Mouse (Mus musculus) kidney, adult 18-20 months (tissue): ENCODE results near the gene Stk10.
A peak's percentile ranks its signal among the peaks of the same experiment; 100 is the strongest.

Source experiments
- DNase-seq: peaks from one replicate; pipeline ENCODE4 v3.0.0; 2021

Gene Stk10

DNA sequence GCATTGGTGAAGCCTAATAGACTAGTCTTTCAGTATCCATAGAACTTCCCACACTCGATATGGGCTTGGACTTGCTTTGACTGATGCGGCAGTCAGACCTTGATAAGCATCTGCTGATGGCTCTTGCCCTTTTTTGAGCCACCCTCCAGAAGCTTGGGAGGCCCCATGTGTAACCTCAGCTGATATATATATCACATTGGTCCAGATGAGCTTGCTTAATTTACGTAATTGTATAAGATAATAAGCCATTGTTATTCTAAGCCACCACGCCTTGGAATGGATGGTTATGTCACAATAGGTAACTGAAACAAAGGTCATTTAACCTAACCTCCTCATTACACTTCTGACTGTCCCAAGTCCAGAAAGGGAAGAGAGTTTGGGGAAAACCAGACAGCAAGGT is 107.5 kb downstream of the Stk10 start:
- DNase-seq, result no peak

DNA sequence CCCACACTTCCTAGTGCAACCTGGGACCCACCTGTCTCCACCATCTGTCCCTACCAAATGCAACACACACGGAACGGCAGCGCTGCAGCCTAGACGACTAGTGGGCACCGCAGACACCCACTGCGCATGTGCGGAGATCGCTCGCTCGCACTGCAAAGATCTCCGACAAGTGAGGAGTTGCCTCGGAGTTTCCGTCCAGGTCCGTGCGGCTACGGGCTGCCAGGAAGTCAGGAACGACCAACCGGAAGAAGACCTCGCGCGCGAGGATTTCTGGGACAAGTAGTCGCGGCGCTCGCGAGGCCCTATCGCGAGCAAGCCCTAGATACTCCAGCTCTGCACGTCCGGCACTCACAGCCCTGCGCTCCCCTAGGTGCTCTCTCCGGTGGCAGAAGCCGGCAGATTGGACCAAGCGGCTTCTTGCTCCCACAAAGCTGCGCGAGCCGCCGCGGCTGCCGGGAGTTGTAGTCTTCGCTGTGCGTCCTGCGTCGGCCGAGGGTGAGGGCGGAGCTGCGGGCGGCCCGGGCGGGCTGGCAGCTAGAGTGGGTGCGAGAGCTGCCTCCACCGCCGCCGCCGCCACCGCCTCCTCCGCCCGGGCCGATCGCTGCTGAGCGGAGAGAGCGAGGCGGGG is 109.3 kb downstream of the Stk10 start, which contains the start of gene Fbxw11:
TSS of gene Fbxw11 (plus strand) at position 476 of the 628 bp plus-strand sequence.
- peak; percentile 94 for DNase-seq

DNA sequence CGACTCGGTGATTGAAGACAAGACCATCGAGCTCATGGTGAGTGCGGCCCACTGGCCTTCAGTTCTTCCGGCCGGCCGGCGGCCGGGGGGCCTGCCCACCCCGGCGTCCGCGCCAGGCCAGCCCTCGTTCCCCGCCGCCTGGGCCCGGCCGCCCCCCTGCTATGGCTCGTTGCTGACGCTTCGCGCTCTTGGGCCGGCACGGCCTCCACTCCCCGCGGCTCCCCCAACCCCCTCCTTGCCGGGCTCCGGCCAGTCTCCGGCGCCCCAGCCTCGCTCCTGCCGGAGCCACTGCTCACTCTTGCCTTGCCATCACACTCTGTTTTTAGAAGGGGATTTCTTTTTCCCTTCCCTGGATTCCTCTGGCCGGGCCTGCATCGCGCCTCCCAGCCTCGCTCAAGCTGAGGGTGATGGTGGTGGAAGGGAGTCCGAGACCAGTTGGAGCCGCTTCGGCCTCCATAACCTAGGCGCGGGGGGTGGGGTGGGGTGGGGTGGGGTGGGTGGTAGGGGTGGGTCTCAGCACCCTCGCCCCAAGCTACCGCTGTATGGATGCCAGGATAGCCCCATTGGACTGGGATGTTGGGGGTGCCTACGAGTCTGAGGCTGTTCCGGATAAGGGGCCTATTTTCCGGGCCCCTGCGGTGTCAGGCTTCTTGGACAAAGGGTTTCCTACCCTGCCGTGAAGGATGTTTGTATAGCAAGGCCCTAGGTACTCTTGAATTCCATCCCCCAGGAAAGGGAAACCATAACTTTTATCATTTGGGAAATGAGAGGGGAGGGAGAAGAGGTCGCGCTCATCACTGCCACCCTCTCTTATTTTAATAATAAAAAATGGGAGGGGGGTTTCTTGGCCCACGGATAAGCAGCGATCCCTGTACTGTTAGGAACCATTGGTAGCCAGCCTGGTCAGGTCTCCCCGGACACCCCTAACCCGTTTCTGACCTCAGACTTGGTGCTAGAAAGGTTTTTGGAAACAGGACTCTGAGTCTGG is 110.1 kb downstream of the Stk10 start:
- DNase-seq, result no peak

DNA sequence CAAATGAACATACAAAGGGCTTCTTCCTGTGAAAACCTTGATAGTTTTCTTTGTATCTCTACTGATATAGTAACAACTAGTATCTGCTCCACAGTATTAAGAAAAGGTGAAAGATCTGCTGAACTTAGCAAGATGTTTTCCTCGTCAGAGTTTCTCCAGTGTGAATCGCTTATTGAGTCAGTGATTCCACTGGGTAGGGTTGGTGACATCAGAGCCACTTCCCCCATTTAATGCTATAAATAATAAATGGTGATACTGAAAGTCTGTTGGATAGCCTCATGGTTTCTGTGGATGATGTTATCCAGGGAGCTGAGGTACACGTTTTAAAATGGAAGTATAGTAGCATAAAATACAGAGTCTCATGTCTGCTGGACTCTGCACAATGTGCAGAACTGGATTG is 110.9 kb downstream of the Stk10 start:
- DNase-seq, result no peak

DNA sequence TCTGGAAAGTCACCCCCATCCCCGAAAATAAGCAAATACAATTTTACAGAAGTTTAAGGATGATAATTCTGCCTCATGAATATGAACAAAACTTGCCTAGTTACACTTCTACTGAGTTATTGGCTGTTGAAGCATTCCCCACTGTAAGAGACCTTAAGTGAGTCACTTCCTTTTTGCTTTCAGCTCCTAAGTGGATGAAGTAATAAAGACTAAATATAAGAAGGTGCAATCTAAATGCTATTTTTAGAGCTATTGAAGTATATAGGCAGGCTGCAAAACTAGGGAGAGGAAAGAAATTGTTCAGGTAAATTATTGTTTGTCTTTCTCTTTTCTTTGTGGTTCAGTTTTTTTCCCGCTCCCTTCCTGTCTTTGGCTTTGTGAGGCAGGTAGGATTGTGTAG is 114.2 kb downstream of the Stk10 start:
- DNase-seq, result no peak

DNA sequence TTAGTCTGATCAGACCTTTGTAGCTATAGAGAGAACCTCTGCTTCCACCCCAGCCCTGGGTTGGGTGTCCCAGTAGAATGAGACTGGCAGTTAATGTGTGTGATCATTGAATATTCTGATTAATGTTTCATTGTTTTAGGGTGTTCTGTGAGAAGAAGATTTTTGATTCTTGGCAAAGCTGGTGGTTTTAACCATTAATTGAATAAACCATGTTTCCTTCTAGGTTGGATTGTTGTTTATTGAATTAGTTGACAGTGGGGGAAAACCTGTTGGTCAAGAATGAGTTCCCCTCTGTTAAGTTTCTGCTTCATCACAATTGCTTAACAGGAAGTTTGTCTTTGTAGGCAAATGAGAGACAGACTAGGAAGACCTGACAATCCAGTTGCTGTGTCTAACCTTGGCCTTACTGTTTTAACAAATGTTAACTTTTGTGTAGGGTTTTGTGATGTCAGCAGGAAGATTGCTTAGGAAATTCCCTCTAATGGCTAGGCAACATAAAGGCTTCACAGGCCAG is 117.2 kb downstream of the Stk10 start:
- DNase-seq, result no peak

DNA sequence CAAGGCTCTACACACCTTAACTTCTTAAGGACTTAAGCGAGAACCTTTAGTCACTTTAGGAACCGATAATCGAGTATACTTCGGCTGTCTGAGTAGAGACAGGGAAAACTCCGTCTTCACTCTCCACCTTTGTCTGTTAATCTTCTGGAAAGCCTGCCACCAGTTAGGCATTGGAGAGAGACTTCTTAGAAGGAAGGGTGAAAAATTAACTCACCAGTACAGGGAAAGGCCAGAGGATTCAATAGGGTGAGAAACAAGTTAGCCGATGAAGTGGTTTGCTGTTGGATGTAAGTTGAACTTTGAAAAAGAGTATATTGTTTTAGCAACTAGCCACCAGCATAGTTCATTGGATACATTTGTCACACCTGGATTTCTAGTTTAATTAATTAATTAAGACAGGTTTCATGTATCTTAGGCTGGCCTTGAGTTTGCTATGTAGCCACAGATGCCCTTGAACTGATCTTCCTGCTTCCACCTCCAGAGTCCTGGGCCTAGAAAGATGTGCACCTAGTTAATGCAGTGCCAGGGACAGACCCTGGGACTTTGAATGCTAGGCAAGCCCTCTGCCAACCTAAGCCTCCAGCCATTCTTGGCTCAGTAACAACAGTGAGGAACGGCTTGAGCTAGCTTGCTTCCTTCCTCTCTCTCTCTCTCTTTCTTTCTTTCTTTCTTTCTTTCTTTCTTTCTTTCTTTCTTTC is 117.9 kb downstream of the Stk10 start:
- DNase-seq, result peak; percentile 37

DNA sequence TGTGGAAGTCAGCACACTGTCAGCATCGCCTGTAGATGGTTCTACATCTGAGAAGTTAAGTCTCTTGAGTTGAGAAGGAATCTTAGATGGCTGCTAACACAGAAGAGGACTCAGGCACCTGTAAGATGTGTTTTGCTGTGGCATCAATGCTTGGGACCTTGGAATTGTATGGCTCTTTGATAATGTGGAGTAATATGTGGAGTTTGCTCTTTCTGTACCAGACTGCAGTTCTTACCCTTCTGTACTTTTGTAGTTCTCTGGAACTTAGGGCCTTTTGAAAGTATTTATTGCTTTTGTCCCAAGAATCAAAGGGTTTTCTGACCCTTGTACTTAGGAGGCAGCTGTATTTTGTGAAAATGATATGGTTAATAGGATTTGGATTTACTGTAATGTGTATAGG is 118.6 kb downstream of the Stk10 start:
- no peak for DNase-seq

DNA sequence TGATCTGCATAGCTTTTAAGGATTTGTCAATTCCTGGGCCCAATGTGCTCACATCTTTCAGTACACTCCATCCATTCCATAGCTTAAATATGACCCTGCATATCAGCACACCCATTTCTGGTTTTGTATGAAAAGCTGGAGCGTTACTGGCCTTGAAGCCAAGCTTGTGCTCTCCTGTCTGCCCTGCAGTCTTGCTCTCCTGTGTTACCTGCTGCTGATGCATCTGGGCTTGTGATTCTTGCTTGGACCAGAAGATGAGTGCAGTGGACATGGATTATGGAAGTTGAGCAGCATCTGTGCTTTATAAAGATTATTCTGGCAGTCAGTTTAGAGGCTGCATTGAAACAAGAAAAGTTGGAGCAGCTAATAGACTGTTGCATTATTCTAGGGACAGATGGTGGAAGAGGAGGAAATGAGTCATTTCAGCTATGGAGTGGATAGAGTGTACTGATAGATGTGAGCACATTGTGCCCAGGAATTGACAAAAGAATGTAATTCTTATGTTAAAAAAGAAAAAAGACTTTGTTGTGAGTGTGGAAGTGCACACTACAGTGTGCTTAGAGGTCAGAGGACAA is 129.1 kb downstream of the Stk10 start:
- no peak for DNase-seq

DNA sequence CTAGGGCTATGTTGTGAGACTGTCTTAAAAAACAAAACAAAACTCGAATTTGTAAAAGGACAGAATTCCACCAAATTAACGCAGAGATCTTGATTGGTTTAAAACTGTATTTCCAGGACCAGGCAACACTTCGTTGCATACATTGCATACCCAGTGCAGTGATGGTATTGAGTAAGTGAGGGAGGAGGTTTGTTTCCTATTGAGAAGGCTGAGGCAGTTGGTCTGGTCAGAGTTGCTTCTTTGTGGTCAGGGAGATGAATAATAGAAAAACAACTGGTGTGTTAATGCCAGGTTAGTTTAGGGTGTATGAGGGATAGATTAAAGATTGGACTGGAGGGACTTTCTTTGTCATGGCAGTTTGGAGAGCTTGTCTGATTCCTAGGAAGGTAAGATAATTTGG is 132.5 kb downstream of the Stk10 start:
- DNase-seq, result no peak

DNA sequence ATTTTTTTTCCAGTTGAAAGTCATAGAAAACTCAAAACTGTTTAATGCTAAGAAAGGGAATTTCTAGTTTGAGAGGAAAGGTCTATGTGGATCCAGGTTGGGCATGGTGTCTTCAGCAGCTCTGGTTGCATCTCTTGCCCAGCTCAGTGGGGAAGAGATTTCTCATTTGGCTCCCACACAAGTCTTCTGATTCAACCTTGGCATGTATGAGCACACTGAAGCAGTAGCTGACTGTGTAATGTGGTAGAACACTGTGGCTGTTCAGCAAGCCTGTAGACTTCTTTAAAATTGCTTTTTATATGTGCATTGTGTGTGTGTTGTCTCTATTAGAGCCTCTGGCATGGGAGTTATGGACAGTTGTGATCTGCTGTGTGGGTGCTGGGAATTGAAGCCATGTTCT is 133.9 kb downstream of the Stk10 start:
- no peak for DNase-seq

DNA sequence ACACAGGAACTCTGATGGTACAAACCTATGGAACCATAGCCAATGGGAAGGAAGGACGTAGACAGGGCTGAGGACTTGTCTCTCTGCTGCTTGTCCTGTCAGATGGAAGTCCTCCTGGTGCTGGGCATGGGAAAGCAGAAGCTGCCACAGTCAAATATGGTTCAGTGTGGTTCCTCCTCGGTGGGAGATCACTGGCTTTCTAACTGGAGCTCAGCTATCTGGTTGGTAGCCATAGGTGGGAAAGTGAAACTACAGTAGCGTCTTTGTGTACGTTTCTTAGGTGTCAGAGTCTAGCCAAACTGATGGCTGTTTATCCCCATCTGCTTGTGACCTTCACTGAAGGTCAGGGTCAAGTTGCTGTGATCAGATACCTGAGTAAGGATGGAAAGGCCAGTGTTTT is 138.4 kb downstream of the Stk10 start:
- no peak for DNase-seq
